Comparison of ENCODE assay signal across 16 mouse cellular contexts in the genomic region with DNA sequence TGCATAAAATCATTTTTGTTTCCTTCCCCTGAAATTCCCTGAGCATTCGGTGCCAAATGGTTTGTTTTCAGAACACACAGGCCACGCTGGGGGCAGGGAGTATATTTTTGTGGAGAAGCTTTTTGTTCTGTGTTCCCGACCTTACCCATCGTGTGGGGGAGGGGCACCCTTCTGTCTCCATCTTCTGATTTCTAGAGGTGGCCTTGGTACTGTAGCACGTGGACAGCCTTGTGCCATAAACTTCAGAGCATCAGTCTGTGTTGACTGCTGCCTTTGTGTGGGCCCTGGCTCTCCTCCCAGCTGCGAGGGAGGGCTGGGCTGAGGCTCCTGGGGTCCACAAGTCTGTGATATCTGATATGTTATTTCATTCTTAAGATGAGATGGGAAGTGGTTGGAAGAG. TPM values are rescaled to one million over a fixed set of nuclear protein-coding genes. Genes with fewer than 3 reads are reported as not detected.
DNase-seq lines count a peak whose midpoint lies in the region; ATAC-seq and TF ChIP-seq lines count a peak whose summit lies in the region.
"Had no signal": no experiment of that assay in that cellular context is flagged by ENCODE, and none has a peak within 500 bp of the region (broad histone marks: within the 10 kb centered on the region; RNA-seq: fewer than 3 reads in every experiment).

No protein-coding gene starts in this region.

- H3K27ac ChIP-seq in kidney, embryonic 15.5 days = peak overlapping the region; percentile 45; the same call in 1 of the 2 replicates
- H3K27ac ChIP-seq in kidney, adult 2 months (ENCODE audit: insufficient read depth, low read depth, low read length) = no peak overlapping the region
- H3K27ac ChIP-seq in neural tube, embryonic 13.5 days (replicated peaks) = no peak overlapping the region
- H3K27ac ChIP-seq in forebrain, embryonic 15.5 days (replicated peaks) = no peak overlapping the region
- no peak overlapping the region for H3K27ac ChIP-seq in hindbrain, embryonic 13.5 days
- H3K27ac ChIP-seq: hindbrain, embryonic 10.5 days; liver, embryonic 14.5 days had no signal

- TF ChIP-seq CTCF in kidney, adult 2 months (conservative IDR thresholded peaks at IDR 0.05; ENCODE audit: insufficient read depth, insufficient read length, low read depth, low read length) = no peak

- peak overlapping the region; percentile 89 for H3K4me2 ChIP-seq in kidney, embryonic 15.5 days
- H3K4me2 ChIP-seq in neural tube, embryonic 13.5 days = 0 out of 2 replicates have a peak overlapping the region, but pooled peaks have one; percentile 11
- no peak overlapping the region for H3K4me2 ChIP-seq in forebrain, embryonic 15.5 days (replicated peaks)
- no peak overlapping the region for H3K4me2 ChIP-seq in hindbrain, embryonic 13.5 days

- no peak for ATAC-seq in kidney, embryonic 15.5 days (replicated peaks; ENCODE audit: low FRiP score)
- no peak for ATAC-seq in neural tube, embryonic 13.5 days (ENCODE audit: low read depth)
- ATAC-seq in forebrain, embryonic 15.5 days (replicated peaks) = no peak
- ATAC-seq in hindbrain, embryonic 13.5 days (ENCODE audit: low FRiP score) = no peak

- H3K4me3 ChIP-seq in kidney, embryonic 15.5 days (replicated peaks) = peak overlapping the region; percentile 50
- no peak overlapping the region for H3K4me3 ChIP-seq in kidney, adult 2 months (ENCODE audit: insufficient read depth, low read depth, low read length)
- H3K4me3 ChIP-seq in neural tube, embryonic 13.5 days = no peak overlapping the region
- H3K4me3 ChIP-seq in forebrain, embryonic 15.5 days = no peak overlapping the region
- H3K4me3 ChIP-seq in hindbrain, embryonic 13.5 days = no peak overlapping the region
- H3K4me3 ChIP-seq: hindbrain, embryonic 10.5 days had no signal

- H3K9me3 ChIP-seq in kidney, embryonic 15.5 days (replicated peaks) = no peaks in the 10 kb centered on the region
- H3K9me3 ChIP-seq in neural tube, embryonic 13.5 days = no peaks in the 10 kb centered on the region
- H3K9me3 ChIP-seq in forebrain, embryonic 15.5 days = no peaks in the 10 kb centered on the region
- H3K9me3 ChIP-seq in hindbrain, embryonic 13.5 days = no peaks in the 10 kb centered on the region
- H3K9me3 ChIP-seq: hindbrain, embryonic 10.5 days had no signal

- H3K9ac ChIP-seq in kidney, embryonic 15.5 days = no peak overlapping the region
- H3K9ac ChIP-seq in neural tube, embryonic 13.5 days = no peak overlapping the region
- H3K9ac ChIP-seq in forebrain, embryonic 15.5 days (replicated peaks) = no peak overlapping the region
- H3K9ac ChIP-seq in hindbrain, embryonic 13.5 days = no peak overlapping the region
- H3K9ac ChIP-seq: liver, embryonic 14.5 days had no signal

- no peak for TF ChIP-seq POLR2A in kidney, adult 2 months (IDR thresholded peaks at IDR 0.05; ENCODE audit: low read depth, low read length)

- no peaks in the 10 kb centered on the region for H3K36me3 ChIP-seq in kidney, embryonic 15.5 days
- no peaks in the 10 kb centered on the region for H3K36me3 ChIP-seq in kidney, adult 2 months (ENCODE audit: control insufficient read depth, insufficient read depth, low read length)
- H3K36me3 ChIP-seq in neural tube, embryonic 13.5 days = no peaks in the 10 kb centered on the region
- H3K36me3 ChIP-seq in forebrain, embryonic 15.5 days = no peaks in the 10 kb centered on the region
- H3K36me3 ChIP-seq in hindbrain, embryonic 13.5 days = no peaks in the 10 kb centered on the region
- H3K36me3 ChIP-seq: hindbrain, embryonic 10.5 days had no signal

- no peak for DNase-seq in kidney, adult 2 months
- no peak for DNase-seq in neural tube, embryonic 10.5 days (ENCODE audit: extremely low spot score, low spot score)
- peak; percentile 79 for DNase-seq in brain, adult 2 months (ENCODE audit: low read depth, low spot score)
- peak; percentile 38 to 48 for DNase-seq in layer of hippocampus, postnatal 36 days
- DNase-seq: lung, postnatal 10 days; thymus, postnatal 14 days had no signal

- H3K27me3 ChIP-seq in kidney, embryonic 15.5 days = peaks cover 11% of the 10 kb centered on the region
- H3K27me3 ChIP-seq in kidney, adult 2 months (replicated peaks; ENCODE audit: control insufficient read depth, insufficient read depth, low read length) = no peaks in the 10 kb centered on the region
- peaks cover 28% of the 10 kb centered on the region for H3K27me3 ChIP-seq in neural tube, embryonic 13.5 days
- H3K27me3 ChIP-seq in forebrain, embryonic 15.5 days = peaks cover 11% of the 10 kb centered on the region; the same call in 1 of the 2 replicates
- peaks cover 44% of the 10 kb centered on the region for H3K27me3 ChIP-seq in hindbrain, embryonic 13.5 days

- WGBS in kidney, embryonic 15.5 days = 35% methylated on average over 6 of the region's 6 CpGs
- WGBS in kidney, adult 2 months = 24% methylated on average over 6 of the region's 6 CpGs
- WGBS in neural tube, embryonic 13.5 days = 51% methylated on average over 6 of the region's 6 CpGs
- 71% methylated on average over 6 of the region's 6 CpGs for WGBS in forebrain, embryonic 15.5 days
- WGBS in hindbrain, embryonic 13.5 days = 57% methylated on average over 6 of the region's 6 CpGs

- H3K4me1 ChIP-seq in kidney, embryonic 15.5 days = peaks cover 31% of the 10 kb centered on the region
- no peaks in the 10 kb centered on the region for H3K4me1 ChIP-seq in kidney, adult 2 months (ENCODE audit: control insufficient read depth, insufficient read depth, low read length)
- peaks cover 17% of the 10 kb centered on the region for H3K4me1 ChIP-seq in neural tube, embryonic 13.5 days (replicated peaks)
- H3K4me1 ChIP-seq in forebrain, embryonic 15.5 days = peaks cover 9% of the 10 kb centered on the region
- H3K4me1 ChIP-seq in hindbrain, embryonic 13.5 days (replicated peaks) = peaks cover 16% of the 10 kb centered on the region

RNA-seq across cellular contexts. Expression of a gene that starts 2.4 kb away (rescaled TPM):
- 83.0 and 94.8 TPM in 2 replicates for polyA plus RNA-seq in kidney, embryonic 15.5 days (2015; fragmentation: Nextera tagmentation; extraction: Ambion mirVana)
- polyA plus RNA-seq in kidney, adult 2 months (2012; rRNA removed) = 2.8 and 6.0 TPM in 2 replicates
- 62.9 and 75.1 TPM in 2 replicates for polyA plus RNA-seq in neural tube, embryonic 13.5 days (2015; fragmentation: Nextera tagmentation; extraction: Ambion mirVana)
- 100 to 1,000 TPM; 200 to 204 TPM for total RNA-seq in layer of hippocampus, postnatal 36 days (2021)
- 34.8 and 40.0 TPM in 2 replicates for polyA plus RNA-seq in forebrain, embryonic 15.5 days (2015; fragmentation: Nextera tagmentation; extraction: Ambion mirVana)
- 52.1 and 53.9 TPM in 2 replicates for polyA plus RNA-seq in hindbrain, embryonic 13.5 days (2015; fragmentation: Nextera tagmentation; extraction: Ambion mirVana)
- total RNA-seq: megakaryocyte-erythroid progenitor cell, adult 5-6 weeks; MEL; monocyte, adult 5-6 weeks; neutrophil, adult 5-6 weeks had no signal

RNA-seq across cellular contexts. Expression of a gene that starts 57.2 kb away (rescaled TPM):
- 19.9 and 24.0 TPM in 2 replicates for polyA plus RNA-seq in kidney, embryonic 15.5 days (2015; fragmentation: Nextera tagmentation; extraction: Ambion mirVana)
- 5.8 and 7.7 TPM in 2 replicates for polyA plus RNA-seq in kidney, adult 2 months (2012; rRNA removed)
- polyA plus RNA-seq in neural tube, embryonic 13.5 days (2015; fragmentation: Nextera tagmentation; extraction: Ambion mirVana) = 29.9 and 35.3 TPM in 2 replicates
- 10 to 100 TPM; 74.5 to 74.6 TPM for total RNA-seq in layer of hippocampus, postnatal 36 days (2021)
- 28.6 and 30.7 TPM in 2 replicates for polyA plus RNA-seq in forebrain, embryonic 15.5 days (2015; fragmentation: Nextera tagmentation; extraction: Ambion mirVana)
- polyA plus RNA-seq in hindbrain, embryonic 13.5 days (2015; fragmentation: Nextera tagmentation; extraction: Ambion mirVana) = 33.5 and 34.4 TPM in 2 replicates

Comparison
In these comparisons a context has a peak if more than half of its experiments do, and no peak if none do; other contexts are left out.
1. H3K4me2 ChIP-seq: peak in kidney, embryonic 15.5 days (single experiment) and neural tube, embryonic 13.5 days (single experiment); none in forebrain, embryonic 15.5 days (single experiment) and hindbrain, embryonic 13.5 days (single experiment).
2. DNase-seq: peak in brain, adult 2 months (single experiment) and layer of hippocampus, postnatal 36 days (2 of 2); none in kidney, adult 2 months (single experiment) and neural tube, embryonic 10.5 days (single experiment).